Mouse (Mus musculus) gastrocnemius, postnatal 25 days (tissue): ENCODE measurements around the gene Fam129a. TPM values are rescaled to one million over a fixed set of nuclear protein-coding genes. Genes with fewer than 3 reads are reported as not detected.

Experiments used
- DNase-seq: peaks from one replicate; pipeline ENCODE4 v3.0.0; 2022
- total RNA-seq, 2 experiments: library from RNA; stranded (reverse); gene quantifications; 1 replicate in 1 of 2; 2 replicates in 1 of 2; pipeline ENCODE4 v1.2.3; 2021

Gene Fam129a
- total RNA-seq, 2 experiments from 2014 or later: 9.7 to 15.8 TPM

DNA sequence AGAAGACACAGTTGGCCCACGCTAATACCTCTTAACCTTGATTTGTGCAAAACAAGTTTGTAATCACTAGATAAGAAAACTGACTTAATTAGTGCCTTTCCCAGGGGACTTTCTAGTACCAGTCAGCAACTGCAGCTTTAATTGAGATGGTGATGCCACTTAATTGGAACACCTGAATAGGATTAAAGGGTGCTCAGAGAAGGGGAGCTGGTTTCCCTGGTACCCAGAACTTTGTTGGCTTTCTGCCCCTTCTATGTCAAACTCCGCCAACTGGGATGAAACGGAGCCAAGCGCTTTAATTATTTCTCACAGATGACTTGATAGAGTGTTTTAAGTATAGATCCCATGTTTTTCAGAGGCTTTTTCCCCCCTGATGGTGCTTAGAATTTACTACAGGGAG lies 55.6 kb downstream of the Fam129a start:
- no peak for DNase-seq

DNA sequence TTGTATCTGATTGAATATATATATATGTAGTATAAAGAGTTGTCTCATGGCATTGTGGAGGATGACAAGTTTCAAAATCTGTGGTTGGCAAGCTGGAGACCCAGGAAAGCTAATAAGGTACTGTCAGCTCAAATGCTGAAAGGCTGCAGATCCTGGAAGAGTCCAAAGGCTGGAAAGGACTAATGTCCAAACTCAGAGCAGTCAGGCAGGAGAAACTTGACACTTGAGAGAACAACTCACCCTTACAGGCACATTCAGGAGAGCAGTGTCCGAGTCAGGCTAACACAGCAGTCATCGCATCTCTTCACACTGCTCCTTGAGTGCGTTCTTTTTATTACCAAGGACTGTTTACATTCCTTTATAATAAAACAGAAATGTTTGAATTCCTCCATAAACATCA lies 56.2 kb downstream of the Fam129a start:
- no peak for DNase-seq

DNA sequence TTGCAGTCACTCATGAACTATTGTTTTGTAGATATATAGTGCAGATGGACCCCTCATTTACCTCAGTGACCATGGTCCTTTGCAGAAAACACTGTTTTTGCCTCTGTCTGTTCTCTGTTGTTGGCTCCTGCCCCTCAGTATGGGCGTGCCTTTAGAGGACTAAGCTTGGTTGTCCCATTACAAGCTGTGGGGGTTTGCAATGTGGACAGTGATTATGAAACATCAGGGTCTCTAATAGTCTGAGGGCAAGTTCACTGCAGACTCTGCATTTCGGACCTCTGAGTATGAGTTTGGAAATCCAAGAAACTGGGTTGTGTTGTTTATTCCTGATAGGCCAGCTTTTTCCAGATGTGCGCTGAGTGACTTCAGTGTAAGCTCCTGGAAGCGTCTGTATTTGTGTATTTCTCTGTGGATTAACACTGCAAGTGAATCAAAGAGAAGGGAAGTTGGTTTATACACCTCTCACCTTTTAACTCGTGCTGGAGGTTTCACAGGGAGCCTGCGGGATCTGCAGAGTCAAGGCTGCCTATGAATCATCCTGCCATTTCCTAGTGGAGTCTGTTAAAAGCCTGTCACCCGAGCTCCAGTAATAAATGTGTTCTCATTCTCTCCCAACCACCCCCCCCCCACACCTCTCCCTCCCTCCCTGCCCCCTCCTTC lies 58.7 kb downstream of the Fam129a start:
- DNase-seq: no peak

DNA sequence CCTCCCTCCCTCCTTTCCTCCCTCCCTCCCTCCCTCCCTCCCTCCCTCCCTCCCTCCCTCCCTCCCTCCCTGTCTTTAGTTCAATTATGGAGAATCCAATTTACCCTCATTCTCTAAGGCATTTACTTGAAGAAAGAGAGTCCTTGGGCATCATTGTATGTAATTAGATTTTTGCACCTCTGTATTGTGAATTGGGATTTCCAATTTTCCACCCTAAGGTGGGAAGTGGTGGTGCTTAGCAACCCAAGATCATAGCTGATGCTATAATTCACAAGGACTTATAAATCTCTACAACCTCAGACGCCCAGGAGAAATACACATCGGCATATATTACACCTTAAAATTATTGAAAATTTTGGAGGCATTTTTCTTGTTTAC lies 59.3 kb downstream of the Fam129a start:
- no peak for DNase-seq

DNA sequence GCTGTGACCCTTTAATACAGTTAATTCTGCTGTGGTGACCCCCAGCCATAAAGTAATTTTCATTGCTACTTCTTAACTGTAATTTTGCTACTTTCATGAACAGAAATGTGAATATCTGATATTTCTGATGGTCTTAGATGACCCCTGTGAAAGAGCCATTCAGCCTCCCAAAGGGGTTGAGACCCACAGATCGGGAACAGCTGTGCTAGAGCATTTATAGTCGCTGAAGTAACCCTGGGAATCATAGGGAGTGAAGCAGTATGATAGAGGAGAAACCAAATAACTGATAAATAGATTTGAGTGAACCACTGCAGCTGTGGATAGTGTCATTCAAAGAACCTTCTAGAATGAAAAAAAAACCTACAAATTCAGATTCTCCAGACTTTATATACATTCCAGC lies 60.1 kb downstream of the Fam129a start:
- DNase-seq: no peak

DNA sequence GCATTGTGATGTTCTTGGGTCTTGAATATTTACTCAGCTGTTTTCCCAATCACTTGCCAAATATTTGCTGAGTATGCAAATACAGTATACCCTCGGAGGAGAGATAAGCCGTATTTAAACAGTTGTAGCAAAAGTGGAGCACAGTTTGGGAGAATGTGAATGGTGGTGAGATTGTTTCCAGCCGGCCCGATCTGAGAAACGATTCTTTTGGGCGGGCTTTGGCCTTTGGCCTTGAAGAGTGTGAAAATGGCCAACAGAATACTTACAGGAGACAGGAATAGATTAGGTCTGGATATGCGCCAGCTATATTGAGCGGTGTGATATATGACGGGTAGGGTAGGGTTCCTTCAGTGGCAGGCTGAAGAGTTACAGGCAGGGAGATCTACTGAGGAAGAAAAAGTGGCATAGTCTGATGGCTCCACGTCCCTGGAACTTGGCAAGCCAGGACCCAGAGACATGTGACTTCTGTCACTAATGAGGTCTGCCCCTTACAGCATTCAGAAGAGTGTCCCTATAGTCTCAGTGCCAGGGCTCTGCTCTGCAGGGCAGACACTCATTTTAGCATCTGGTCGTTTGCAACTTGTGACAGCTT lies 60.8 kb downstream of the Fam129a start:
- DNase-seq: no peak

DNA sequence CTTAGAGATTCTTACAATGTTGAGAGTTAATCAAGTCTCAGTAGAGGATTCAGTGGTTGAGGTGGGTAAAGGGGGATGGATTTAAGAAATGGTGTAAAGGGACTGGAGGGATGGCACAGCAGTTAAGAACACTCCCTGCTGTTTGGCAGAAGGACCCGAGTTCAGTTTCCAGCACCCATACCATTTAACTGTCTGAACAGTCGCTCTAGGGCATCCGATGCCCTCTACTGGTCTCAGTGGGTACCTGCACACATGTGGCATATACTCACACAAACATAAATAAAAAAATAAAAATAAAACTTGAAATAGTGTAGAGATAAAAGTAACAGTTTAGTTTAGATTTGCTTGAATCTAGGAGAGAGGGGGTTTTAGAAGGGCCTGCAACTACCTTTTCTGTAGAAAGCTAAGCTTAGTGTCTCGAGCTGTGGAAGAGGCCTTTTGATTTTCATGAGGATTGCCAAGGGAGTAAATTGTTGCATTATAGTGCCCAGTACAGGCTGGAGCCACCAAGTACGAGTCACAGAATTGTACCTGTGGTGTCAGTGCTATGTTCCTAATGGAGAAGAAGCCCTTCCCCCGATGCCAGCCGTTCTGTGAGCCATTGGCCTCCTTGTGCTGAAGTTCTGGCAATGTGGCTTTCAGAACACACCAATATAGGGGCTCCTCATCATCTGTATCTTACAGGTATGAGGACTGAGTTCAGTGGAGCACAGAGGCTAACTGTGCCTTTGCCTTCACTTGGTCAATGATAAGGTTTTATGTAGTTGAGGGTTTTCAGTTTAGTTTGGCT lies 61.8 kb downstream of the Fam129a start:
- no peak for DNase-seq

DNA sequence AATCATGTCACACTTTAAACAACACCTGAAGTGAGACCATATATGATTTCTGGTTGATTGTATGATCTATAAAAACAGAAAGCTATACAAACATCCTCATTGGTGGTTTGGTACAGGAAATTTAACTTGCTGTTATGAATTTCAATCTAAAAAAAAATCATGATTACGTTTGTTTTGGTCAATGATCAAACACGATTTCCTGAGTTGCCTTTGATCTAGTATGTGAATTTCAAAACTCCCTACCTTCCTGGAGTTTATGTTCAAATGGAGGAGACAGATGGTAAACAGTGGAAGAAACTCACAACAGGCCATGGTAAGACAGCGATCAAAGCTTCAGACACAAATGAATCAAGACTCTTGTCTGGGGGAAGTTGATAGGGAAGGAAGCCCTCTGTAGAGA lies 65.7 kb downstream of the Fam129a start:
- no peak for DNase-seq

DNA sequence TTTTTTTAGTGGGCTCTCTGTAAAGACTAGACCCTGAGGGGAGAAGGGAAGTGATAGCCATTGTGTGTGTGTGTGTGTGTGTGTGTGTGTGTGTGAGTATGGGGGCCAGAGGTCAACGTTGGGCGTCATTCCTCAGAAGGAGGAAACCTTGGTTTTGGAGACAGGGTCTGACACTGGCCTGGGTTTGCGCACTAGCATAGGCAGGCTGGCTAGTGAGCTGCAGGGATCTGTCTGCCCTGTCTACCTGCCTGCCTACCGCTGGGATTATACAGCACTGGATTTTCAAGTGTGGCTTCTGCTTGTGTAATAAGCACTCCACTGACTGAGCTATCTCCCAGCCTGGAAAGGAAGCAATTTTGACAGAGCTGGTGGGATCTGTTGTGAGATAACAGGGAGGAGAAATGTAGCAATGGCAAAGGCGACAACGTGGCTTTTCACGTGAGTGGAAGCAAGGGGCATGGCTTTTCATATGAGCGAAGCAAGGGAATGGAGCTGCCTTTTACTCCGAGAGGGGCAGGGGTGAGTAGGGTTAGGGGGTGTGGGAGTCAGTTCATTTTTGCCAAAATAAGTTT lies 66.5 kb downstream of the Fam129a start:
- DNase-seq: no peak

DNA sequence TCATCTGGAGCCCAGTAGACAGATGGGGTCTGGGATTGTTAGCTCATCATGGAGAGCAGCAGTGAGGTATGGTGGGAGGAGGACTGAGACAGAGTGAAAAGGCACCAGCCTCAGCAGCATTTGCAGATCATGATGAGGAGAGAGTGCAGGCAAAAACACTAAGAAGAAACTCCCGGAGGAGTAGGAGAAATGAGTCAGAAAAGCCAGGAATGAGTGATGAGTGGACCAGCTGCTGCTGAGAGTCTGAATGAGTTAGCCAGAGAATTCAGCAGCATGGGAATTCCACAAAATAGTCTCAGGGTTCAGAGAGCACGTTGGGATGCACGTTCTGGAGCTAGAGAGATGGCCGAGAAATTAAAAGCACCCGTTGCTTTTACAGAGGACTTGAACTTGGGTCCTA lies 67.4 kb downstream of the Fam129a start:
- peak; percentile 33 for DNase-seq

DNA sequence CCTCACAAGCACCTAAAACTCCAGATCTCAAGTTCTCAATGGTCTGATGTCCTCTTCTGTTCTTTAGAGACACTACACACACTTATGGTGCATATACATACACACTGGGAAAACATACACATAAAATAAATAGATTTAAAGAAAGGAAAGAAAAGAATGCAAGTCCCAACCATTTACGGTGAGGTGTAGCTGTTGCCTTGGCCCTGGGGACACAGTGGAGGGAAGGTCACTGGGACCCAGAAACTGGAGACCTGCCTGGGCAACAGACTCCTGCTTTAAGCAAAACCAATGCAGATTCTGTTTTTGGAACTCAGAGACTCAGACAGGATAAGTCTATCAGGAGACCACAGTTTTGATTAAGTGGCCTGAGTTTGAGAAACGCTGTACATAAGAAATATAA lies 67.8 kb downstream of the Fam129a start:
- DNase-seq: no peak

DNA sequence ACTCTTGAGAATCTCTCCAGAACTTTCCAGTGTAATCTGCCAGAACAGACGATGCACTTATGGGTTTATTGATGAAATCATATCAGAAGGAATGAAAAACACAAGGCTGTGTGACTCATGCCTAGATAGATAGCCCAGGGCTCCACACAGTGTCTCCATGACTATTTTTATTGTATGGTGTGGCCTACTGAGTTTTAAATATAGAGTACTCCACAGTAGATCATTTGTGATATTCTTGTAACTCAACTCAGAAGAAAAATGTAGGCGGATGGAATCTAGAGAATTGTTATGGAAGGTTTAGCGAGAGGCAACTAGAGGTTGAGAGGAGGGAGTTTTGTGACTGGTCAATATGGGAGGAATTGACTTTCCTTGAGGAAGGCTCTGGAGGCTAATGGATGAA lies 75.4 kb downstream of the Fam129a start:
- DNase-seq: no peak

DNA sequence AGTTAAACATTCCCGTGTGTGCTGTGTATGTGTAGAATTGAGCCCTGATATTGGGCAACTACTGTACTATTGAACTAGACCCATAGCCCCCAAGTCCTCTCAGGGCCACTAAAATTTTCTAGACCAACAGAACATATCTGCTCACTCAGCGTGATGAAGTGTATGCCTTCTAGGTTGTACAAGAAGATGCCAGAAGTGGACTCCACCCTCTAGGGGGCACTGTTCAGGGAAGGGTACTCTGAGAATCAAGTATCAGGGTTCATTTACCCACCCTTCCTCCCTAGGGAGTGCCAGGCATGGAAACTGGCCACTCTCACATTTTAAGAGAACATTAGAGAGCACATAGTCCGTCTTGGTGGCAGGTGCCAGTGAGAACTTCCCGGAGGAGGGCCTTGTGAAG lies 77.1 kb downstream of the Fam129a start:
- no peak for DNase-seq

DNA sequence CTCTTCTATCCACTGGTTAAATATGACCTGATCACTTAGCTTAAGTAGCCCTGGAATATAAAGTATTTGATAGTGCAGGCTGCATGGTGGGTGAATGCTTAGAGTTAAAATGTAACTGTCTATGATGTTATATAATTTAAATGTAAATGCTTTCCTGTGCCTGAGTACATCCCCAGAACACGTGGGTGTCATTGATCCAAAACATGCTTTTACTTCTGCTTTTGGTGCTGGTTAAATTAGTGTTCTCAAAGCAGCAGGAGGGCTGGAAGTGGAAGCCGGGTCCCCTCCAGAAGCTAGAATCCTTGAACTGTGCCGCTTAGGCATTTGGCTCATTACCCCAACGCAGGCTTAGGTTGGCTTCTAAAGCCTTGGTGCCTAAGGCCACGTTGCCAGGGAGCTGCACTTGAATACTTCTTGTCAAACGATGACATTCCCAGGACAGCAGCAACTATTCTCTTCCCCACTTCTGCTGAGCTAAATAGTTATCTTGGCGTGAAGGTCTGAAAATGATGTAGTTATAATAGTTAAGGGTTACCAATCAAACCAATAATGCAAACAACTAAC lies 86.1 kb downstream of the Fam129a start:
- no peak for DNase-seq

DNA sequence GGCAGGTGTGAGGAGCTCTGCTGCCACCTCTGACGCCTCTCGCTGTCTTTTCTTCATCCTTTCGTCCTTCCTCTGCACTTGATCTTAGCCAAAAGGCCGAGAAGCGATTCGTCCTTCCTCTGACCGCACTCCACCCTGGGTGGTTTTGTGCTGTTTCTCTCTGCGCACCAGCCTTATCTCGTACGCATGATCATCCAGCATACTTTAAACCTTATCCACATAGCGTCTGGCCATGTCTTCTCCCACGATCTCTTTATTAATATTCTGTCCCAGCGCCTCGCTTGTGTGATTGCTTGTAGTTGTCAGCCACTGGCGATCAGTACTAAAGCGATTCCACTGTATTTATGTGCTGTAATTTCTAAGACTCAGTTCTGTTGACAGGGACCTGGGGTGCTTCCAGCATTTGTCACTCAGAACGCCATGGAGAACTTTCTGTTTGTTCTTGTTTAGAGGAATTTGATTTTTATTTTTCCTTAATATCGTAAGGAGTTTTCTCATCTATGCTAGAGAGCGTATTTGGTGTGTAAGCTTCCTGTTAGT lies 87.4 kb downstream of the Fam129a start:
- peak; percentile 38 for DNase-seq

DNA sequence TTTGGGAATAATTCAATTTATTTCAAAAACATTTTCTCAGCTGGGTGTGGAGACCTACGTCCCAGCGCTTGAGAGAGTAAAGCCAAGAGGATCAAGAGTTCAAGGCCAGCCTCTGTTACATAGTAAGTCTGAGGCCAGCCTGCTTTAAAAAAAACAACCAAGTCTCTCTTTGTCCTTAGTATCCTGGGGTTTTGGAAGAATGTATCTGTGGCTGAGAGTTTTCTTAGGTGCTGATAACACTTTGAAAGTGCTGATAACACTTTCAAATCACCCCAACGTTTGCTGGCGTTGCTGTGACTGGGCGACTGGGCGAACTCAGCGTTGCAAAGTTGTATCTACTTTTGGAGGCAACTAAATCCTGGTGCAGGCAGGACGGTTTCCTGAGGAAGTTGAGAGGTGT lies 88.7 kb downstream of the Fam129a start:
- DNase-seq: no peak

DNA sequence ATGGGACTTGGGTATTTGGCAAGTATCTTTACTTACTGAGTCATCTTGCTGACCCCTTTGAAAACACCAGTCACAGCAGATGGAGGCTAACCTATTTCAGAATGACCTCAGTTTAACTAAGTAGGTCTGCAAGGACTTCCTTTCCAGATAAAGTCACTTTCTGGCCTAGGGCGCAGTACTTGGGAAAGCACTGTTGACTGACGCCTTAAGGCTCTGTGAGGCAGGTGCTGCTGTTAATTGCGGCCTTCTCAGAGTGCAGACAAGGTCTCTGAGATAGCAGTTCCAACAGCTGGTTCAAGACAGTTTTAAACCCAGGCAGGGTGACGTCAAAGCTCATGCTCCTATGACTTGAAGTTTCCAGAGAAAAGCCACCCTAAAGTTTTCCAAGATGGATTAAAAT lies 89.3 kb downstream of the Fam129a start:
- DNase-seq: no peak

DNA sequence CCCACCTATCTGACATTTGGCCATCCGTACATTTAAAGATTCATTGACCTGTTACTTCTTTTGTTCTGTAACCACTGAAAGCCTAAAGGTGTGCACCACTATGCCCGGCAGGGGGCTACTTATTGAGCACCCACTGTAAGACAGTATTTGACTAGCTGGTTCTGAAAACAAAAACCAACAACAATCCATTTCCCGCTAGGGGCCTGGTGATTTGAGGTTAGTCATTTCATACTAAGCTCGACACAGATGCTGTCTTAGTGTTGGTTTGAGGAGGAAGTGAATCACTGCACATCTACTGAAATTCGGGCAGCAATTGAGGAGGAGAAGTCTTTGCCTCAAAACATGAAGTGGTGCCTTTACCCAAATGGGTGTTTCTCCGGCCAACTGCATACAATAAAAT lies 89.9 kb downstream of the Fam129a start:
- DNase-seq: no peak

DNA sequence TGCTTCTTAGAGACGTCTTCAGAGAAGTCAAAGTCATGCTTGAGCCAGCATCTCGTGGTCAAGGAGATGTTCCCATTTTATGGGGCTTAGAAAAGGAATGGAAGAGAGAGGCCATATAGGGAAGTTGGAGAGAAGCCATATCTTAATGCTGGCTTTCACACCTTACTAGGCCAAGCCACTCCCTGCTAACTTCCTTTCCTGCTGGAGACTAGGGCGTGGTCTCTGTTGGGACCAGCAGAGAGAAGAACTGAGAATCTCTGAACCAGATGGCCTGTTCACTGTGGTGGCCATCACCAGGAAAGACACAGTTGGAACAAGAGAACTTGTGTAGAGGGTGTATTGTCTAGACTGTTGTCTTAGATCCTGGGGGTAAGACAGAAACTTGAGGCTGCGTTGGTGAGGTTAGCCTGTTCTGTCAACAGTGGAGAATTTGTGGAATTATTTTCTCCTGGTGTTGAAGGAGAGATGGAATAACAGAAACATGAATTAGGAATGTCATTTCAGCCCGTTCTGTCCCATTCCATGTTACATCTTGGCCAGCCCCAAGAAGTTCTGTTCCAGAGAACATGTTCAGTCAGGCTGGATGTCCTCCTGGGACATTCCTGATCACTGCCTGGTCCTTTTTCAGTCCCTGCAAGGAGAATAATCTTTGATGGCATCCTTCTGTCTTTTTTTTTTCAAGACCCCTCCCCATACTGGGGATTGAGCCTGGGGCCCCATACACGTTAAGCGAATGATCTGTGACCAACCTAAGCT lies 90.9 kb downstream of the Fam129a start:
- no peak for DNase-seq

DNA sequence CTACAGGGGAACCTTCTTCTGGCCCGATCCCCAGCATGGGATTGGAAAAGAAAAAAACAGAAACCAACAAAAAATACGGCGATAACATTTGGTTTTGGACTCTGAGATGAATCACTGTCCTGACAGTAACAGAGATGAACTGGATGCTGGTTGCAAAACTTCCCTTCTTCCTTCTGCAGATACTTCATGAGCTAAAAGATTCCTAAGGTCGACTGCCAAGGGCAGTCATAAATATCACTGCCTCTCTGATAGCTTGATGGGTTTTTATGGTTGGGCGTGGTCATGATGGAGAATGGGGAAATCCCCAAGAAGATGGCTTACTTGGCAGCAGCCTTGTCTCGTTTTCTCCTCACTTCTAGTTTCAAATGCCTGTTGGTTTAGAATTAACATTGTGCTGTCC lies 92.0 kb downstream of the Fam129a start:
- DNase-seq: peak; percentile 27

DNA sequence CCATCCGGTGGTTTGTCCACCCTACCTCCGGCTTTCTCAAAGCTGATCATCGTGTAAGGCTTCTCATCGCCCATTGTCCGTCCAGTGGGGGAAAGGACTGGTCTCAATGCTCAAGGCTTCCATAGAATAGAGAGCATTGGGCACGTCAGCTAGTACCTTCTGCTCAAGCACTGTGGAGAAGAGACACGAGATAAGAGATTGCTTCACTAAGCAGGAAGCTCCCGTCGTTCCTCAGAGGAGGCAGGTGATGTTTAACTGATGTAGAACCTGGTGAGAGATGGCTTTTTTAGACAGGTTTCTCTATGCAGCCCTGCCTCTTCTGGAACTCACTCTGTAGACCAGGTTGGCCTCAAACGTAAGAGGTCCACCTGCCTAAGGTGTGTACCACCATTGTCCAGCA lies 93.4 kb downstream of the Fam129a start:
- no peak for DNase-seq

DNA sequence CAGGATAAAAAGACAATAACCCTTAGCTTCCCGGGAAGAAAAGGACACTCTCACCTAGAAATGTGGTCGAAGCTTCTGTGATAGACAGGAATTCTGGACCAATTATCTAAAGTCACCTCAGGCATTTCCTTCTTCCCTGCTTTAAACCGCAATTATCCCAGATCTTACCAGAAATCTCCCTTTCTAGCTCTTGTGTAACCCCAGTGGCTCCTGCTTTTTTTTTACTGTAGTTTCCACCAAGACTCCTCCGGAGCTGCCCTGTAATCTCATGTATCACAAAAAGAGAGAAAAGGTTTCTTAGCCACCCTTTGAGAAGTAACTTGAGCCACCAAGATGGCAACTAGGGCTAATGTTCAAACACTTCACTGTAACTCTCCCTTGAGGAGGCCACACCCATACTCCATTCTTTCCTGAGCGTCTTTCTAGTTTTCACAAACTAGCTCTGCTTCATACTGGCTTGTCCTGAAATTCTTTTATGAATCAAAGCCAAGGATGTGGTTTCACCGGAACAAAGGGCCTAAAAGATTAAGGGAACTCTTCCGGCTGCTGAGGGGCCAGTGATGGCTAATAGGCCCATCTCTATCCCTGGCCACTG lies 93.9 kb downstream of the Fam129a start:
- no peak for DNase-seq
